Mouse (Mus musculus): ENCODE results near the gene P4ha3.

The P4ha3 gene

GRCm38 (mm10) chr7:100307872-100308653 lies 22.7 kb downstream of the P4ha3 start:
- DNase-seq = no peak

- no peak for DNase-seq
These were observed 23.9 kb downstream of the P4ha3 start for GRCm38 (mm10) chr7:100309216-100309615.

- DNase-seq = no peak
These were observed 24.4 kb downstream of the P4ha3 start for GRCm38 (mm10) chr7:100309679-100310078.

- DNase-seq = no peak
These were observed 25.0 kb downstream of the P4ha3 start for GRCm38 (mm10) chr7:100310290-100310689.

GRCm38 (mm10) chr7:100312716-100313115 lies 27.4 kb downstream of the P4ha3 start:
- no peak for DNase-seq

- no peak for DNase-seq
These were observed 31.6 kb downstream of the P4ha3 start for GRCm38 (mm10) chr7:100316924-100317323.

GRCm38 (mm10) chr7:100317534-100317933 lies 32.2 kb downstream of the P4ha3 start:
- DNase-seq = no peak

- DNase-seq = peak; percentile 57
These were observed 38.4 kb downstream of the P4ha3 start for GRCm38 (mm10) chr7:100323721-100324120.

GRCm38 (mm10) chr7:100325482-100325881 lies 40.2 kb downstream of the P4ha3 start:
- peak; percentile 62 for DNase-seq

- peak; percentile 55 for DNase-seq
These were observed 42.2 kb downstream of the P4ha3 start for GRCm38 (mm10) chr7:100327514-100327913.

GRCm38 (mm10) chr7:100328636-100329035 lies 43.3 kb downstream of the P4ha3 start:
- no peak for DNase-seq

- no peak for DNase-seq
These were observed 45.9 kb downstream of the P4ha3 start for GRCm38 (mm10) chr7:100331269-100331668.

- DNase-seq = no peak
These were observed 50.6 kb downstream of the P4ha3 start for GRCm38 (mm10) chr7:100335921-100336320.

- DNase-seq = no peak
These were observed 69.7 kb downstream of the P4ha3 start for GRCm38 (mm10) chr7:100354984-100355383.

GRCm38 (mm10) chr7:100356324-100356723 lies 71.0 kb downstream of the P4ha3 start:
- DNase-seq = no peak

GRCm38 (mm10) chr7:100356768-100357167 lies 71.4 kb downstream of the P4ha3 start:
- DNase-seq = no peak

- DNase-seq = no peak
These were observed 72.5 kb downstream of the P4ha3 start for GRCm38 (mm10) chr7:100357856-100358255.

GRCm38 (mm10) chr7:100363162-100363561 lies 77.8 kb downstream of the P4ha3 start:
- no peak for DNase-seq

GRCm38 (mm10) chr7:100364888-100365287 lies 79.6 kb downstream of the P4ha3 start:
- no peak for DNase-seq

All from lung, postnatal 14 days (tissue).